Mouse (Mus musculus) heart, embryonic 16.5 days (tissue): ENCODE data around the gene Ap2b1. TPM values are rescaled to one million over a fixed set of nuclear protein-coding genes. Genes with fewer than 3 reads are reported as not detected.
"Not testable (repeated sequence)": the region's sequence is repeated elsewhere in the genome, so short reads cannot be mapped to it uniquely, and the experiment has no call there.

Experiments
- ATAC-seq: fragments of 200-750 bp; cut with Nextera tagmentation; replicated peaks from 2 replicates; pipeline ENCODE4 v1.8.0; 2017; ENCODE audit warnings: moderate number of reproducible peaks; ENCODE audit not compliant: insufficient read depth, low FRiP score; ENCODE audit errors: extremely low read depth
- H3K27ac ChIP-seq: fragments of 300-500 bp; sonication (generic); 2 replicates; pipeline ENCODE4 v1.5.1; 2014; ENCODE audit warnings: mild to moderate bottlenecking, low read length, control low read depth, moderate library complexity
- H3K27me3 ChIP-seq: fragments of 300-500 bp; sonication (generic); 2 replicates; pipeline ENCODE4 v1.6.1; 2014; ENCODE audit warnings: low read length, mixed read lengths; ENCODE audit not compliant: control insufficient read depth, insufficient read depth
- H3K36me3 ChIP-seq: fragments of 300-500 bp; sonication (generic); 2 replicates; pipeline ENCODE4 v1.6.1; 2014; ENCODE audit not compliant: control insufficient read depth, insufficient read depth
- H3K4me1 ChIP-seq: fragments of 300-500 bp; sonication (generic); 2 replicates; pipeline ENCODE4 v1.6.1; 2014; ENCODE audit warnings: low read length, mixed read lengths; ENCODE audit not compliant: control insufficient read depth, insufficient read depth
- H3K4me2 ChIP-seq: fragments of 300-500 bp; sonication (generic); 2 replicates; pipeline ENCODE4 v1.6.1; 2014; ENCODE audit warnings: low read depth, mild to moderate bottlenecking, control low read depth, low read length
- H3K4me3 ChIP-seq: fragments of 300-500 bp; sonication (generic); 2 replicates; pipeline ENCODE4 v1.5.1; 2014; ENCODE audit warnings: mild to moderate bottlenecking, control low read depth, low read length
- H3K9ac ChIP-seq: fragments of 300-500 bp; sonication (generic); 2 replicates; pipeline ENCODE4 v1.6.1; 2014; ENCODE audit warnings: low read length, control low read depth
- H3K9me3 ChIP-seq: fragments of 300-500 bp; sonication (generic); replicated peaks from 2 replicates; pipeline ENCODE4 v1.6.1; 2016; ENCODE audit warnings: low read length; ENCODE audit not compliant: control insufficient read depth
- WGBS: fragments of 180-500 bp; shearing (Covaris S2); extraction: QIAGEN DNeasy Blood & Tissue Kit; methylation state at CpG from one replicate; pipeline ENCODE4 v1.1.7; 2014; 5-methylcytosine and 5-hydroxymethylcytosine counted together
- polyA plus RNA-seq: library from polyadenylated mRNA; unstranded; fragments of >200 nt; fragmentation: Nextera tagmentation; extraction: Ambion mirVana; gene quantifications from 2 replicates; pipeline ENCODE4 v1.2.1, GENCODE M21; 2015

Ap2b1 gene
- polyA plus RNA-seq, 1 experiment from 2014 or later: 38.3 TPM

GRCm38 (mm10) chr11:83306700-83307253, 8.0 kb downstream of the Ap2b1 start:
- Histone ChIP-seq H3K9ac (no peak overlapping the region), H3K4me1 (peaks cover 14% of the 10 kb centered on the region), H3K9me3 (no peaks in the 10 kb centered on the region), H3K27ac (no peak overlapping the region), H3K4me3 (no peak overlapping the region), H3K4me2 (no peak overlapping the region), H3K27me3 (no peaks in the 10 kb centered on the region), H3K36me3 (0 out of 2 replicates have a peak, but pooled peaks cover 3% of the 10 kb centered on the region)
- WGBS: 78% methylated on average over 4 of the region's 4 CpGs
- ATAC-seq: no peak

- Histone ChIP-seq H3K27me3 (no peaks in the 10 kb centered on the region), H3K36me3 (peaks cover 14% of the 10 kb centered on the region; the same call in 1 of the 2 replicates), H3K4me2 (no peak overlapping the region), H3K4me3 (no peak overlapping the region), H3K4me1 (no peaks in the 10 kb centered on the region), H3K9ac (no peak overlapping the region), H3K27ac (no peak overlapping the region), H3K9me3 (no peaks in the 10 kb centered on the region)
- 77% methylated on average over 5 of the region's 5 CpGs for WGBS
- ATAC-seq: no peak
Observed at GRCm38 (mm10) chr11:83312471-83312870, 13.6 kb downstream of the Ap2b1 start.

GRCm38 (mm10) chr11:83319048-83319447, 20.2 kb downstream of the Ap2b1 start:
- H3K4me1 ChIP-seq: no peaks in the 10 kb centered on the region
- no peaks in the 10 kb centered on the region for H3K27me3 ChIP-seq
- no peak overlapping the region for H3K4me3 ChIP-seq
- no peak overlapping the region for H3K9ac ChIP-seq
- WGBS: 66% methylated on average over 4 of the region's 4 CpGs
- peaks cover 31% of the 10 kb centered on the region for H3K36me3 ChIP-seq
- no peak overlapping the region for H3K4me2 ChIP-seq
- no peak for ATAC-seq
- H3K9me3 ChIP-seq: no peaks in the 10 kb centered on the region
- H3K27ac ChIP-seq: no peak overlapping the region

- not testable (repeated sequence) for H3K4me3 ChIP-seq, H3K9ac ChIP-seq, H3K4me2 ChIP-seq, H3K4me1 ChIP-seq, H3K9me3 ChIP-seq, H3K27me3 ChIP-seq, ATAC-seq, H3K27ac ChIP-seq
- 88% methylated on average over 3 of the region's 3 CpGs for WGBS
- peaks cover 49% of the 10 kb centered on the region for H3K36me3 ChIP-seq
Observed at GRCm38 (mm10) chr11:83326692-83327091, 27.9 kb downstream of the Ap2b1 start.

- H3K27ac ChIP-seq: no peak overlapping the region
- ATAC-seq: no peak
- peaks cover 41% of the 10 kb centered on the region for H3K36me3 ChIP-seq
- no peaks in the 10 kb centered on the region for H3K27me3 ChIP-seq
- H3K4me2 ChIP-seq: no peak overlapping the region
- WGBS: 62% methylated on average over 3 of the region's 3 CpGs
- H3K9ac ChIP-seq: no peak overlapping the region
- no peaks in the 10 kb centered on the region for H3K9me3 ChIP-seq
- H3K4me1 ChIP-seq: no peaks in the 10 kb centered on the region
- no peak overlapping the region for H3K4me3 ChIP-seq
Observed at GRCm38 (mm10) chr11:83327427-83327826, 28.6 kb downstream of the Ap2b1 start.

- WGBS: 88% methylated on average over 7 of the region's 7 CpGs
- ATAC-seq: no peak
- H3K27me3 ChIP-seq: no peaks in the 10 kb centered on the region
Observed at GRCm38 (mm10) chr11:83335826-83336225, 37.0 kb downstream of the Ap2b1 start.

GRCm38 (mm10) chr11:83339705-83340104, 40.9 kb downstream of the Ap2b1 start:
- no peaks in the 10 kb centered on the region for H3K27me3 ChIP-seq
- no peak overlapping the region for H3K4me2 ChIP-seq
- no peaks in the 10 kb centered on the region for H3K4me1 ChIP-seq
- no peak for ATAC-seq
- no peak overlapping the region for H3K9ac ChIP-seq
- H3K27ac ChIP-seq: no peak overlapping the region
- no peaks in the 10 kb centered on the region for H3K9me3 ChIP-seq
- H3K36me3 ChIP-seq: peaks cover 53% of the 10 kb centered on the region
- 69% methylated on average over 2 of the region's 2 CpGs for WGBS
- no peak overlapping the region for H3K4me3 ChIP-seq

More at GRCm38 (mm10) chr11:83335826-83336225, 37.0 kb downstream of the Ap2b1 start:
- no peak overlapping the region for H3K9ac ChIP-seq
- H3K4me1 ChIP-seq: no peaks in the 10 kb centered on the region
- no peak overlapping the region for H3K27ac ChIP-seq
- no peak overlapping the region for H3K4me2 ChIP-seq
- H3K36me3 ChIP-seq: peaks cover 45% of the 10 kb centered on the region
- no peak overlapping the region for H3K4me3 ChIP-seq
- H3K9me3 ChIP-seq: no peaks in the 10 kb centered on the region

- no peaks in the 10 kb centered on the region for H3K4me1 ChIP-seq
- H3K27ac ChIP-seq: no peak overlapping the region
- H3K9me3 ChIP-seq: no peaks in the 10 kb centered on the region
- WGBS: 87% methylated on average over 3 of the region's 3 CpGs
- no peak overlapping the region for H3K4me3 ChIP-seq
- H3K27me3 ChIP-seq: no peaks in the 10 kb centered on the region
- H3K4me2 ChIP-seq: no peak overlapping the region
- peaks cover 42% of the 10 kb centered on the region for H3K36me3 ChIP-seq
- H3K9ac ChIP-seq: no peak overlapping the region
- ATAC-seq: no peak
Observed at GRCm38 (mm10) chr11:83341716-83342245, 43.0 kb downstream of the Ap2b1 start.

GRCm38 (mm10) chr11:83355428-83355827, 56.6 kb downstream of the Ap2b1 start:
- H3K4me3 ChIP-seq: no peak overlapping the region
- no peak for ATAC-seq
- peaks cover 22% of the 10 kb centered on the region for H3K36me3 ChIP-seq
- H3K27me3 ChIP-seq: no peaks in the 10 kb centered on the region
- no peak overlapping the region for H3K9ac ChIP-seq
- H3K27ac ChIP-seq: no peak overlapping the region
- peaks cover 4% of the 10 kb centered on the region; the same call in 1 of the 2 replicates for H3K4me1 ChIP-seq
- H3K9me3 ChIP-seq: no peaks in the 10 kb centered on the region
- no peak overlapping the region for H3K4me2 ChIP-seq
- 76% methylated on average over 5 of the region's 5 CpGs for WGBS
